Mouse (Mus musculus) skeletal muscle tissue, adult 2 months (tissue): ENCODE results near the gene Tfg.
A peak's percentile ranks its signal among the peaks of the same experiment; 100 is the strongest.

Experiments
- DNase-seq: peaks from one replicate; pipeline ENCODE4 v3.0.0-alpha.2; 2012; ENCODE audit warnings: low read depth, low spot score

Gene Tfg

DNA sequence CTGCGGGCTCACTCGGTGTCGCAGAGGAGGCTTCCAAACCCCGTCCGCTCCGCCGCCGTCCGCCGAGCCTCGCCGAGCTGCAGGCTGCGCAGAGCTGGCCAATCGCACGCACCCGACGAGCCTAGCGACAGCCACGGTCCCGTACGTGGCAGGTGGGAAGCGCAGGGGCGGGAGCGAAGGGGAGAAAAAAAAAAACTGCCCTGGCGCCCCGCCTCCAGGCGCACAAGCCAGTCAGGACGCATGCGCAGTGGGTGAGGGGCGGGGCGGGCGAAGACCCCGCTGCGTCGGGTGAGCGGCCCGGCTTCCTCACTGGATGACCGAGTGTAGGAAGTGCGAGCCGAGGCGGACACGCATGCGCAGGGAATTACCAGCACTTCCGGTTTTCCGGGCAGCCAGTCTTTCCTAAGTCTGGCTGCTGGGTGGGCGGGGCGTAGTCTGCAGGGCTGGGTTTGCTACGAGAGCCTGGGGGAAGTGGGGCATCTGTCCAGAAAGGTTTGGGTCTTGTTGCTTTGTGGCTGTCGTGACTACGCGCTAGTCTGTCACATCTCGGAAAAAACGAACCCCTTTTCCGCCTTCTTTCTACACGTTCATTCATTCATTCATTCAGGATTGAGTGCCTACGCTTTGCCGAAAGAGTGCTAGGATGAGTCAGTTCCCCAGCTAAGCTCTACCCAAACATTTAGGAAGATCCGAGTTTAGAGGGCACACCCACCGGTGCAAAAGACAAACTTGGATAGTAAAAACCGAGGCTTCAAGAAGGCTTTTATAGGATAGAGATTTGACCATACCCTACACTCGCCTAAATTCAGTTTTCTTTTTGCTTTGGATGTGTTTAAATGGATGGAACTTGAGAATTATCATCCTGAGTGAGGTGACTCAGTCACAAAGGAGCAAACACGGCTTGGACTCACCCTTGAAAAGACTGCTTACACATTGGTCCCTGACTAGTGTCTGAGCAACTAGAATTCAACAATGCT, at the start of gene Tfg:
Gene Tfg, minus strand, starts transcription at position 227 of the 977 bp plus-strand sequence.
- peak; percentile 99 for DNase-seq

DNA sequence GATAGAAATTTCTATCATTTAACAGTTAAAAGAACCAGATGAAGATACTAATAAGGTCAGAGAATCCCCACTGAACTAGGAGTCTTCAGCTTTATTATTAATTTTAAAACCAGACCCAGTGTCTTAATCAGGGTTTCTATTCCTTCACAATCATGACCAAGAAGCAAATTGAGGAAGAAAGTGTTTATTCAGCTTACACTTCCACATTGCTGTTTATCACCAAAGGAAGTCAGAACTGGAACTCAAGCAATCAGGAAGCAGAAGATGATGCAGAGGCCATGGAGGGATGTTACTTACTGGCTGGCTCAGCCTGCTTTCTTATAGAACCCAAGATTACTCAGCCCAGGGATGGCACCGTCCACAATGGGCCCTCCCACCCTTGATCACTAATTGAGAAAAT, 11.8 kb upstream of the Tfg start:
- DNase-seq: no peak

DNA sequence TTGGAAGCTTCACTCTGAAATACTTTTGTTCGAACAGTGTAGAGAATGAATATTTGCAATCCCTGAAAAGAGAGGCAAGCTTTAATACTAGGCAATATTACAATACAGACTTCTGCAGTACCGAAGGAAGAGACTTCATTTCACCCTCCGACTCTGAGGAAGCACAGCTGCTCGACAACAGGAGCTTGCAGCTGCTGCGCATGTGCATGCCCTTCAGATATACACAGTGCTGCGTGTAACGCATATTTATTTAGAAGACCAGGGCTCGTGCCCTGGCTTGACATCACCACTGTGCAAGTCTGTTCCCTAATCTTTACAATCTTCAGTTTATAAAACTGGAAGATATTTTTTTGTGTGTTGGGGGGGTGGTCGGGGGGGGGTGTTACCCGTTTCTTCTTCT, 7.7 kb upstream of the Tfg start:
- no peak for DNase-seq

GRCm38 (mm10) chr16:56722357-56722756, 5.1 kb upstream of the Tfg start:
- no peak for DNase-seq

- no peak for DNase-seq
Observed at GRCm38 (mm10) chr16:56719031-56719430, 1.8 kb upstream of the Tfg start.

DNA sequence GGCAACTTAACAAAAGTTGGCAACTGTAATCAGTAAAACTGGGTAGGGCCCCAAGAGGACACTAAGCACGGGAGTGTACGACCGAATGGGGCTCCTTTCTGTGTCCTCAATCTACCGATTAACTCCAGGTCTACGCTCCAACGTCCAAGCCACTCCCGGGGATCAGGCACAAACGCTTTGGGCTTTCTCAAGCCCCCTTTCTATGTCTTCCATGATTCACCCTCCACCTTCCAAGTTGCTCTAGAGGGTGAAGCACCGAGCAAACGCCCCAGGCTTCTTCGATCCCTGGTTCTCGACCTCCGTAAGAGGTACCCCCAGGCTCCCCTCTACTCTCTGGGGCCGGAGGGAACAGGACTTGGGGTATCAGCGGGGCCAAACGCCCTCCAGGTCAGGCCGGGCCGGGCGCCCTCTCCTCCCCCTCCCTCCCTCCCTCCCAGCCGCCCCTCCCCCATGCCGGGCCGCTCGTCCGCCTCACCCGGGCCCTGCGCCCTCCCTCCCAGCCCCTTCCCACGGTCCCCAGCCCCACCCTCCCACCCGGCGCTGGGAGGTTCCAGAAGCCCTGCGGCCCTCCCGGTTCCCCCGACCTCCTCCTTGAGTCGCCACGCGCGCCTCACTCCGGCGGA, 582 bp downstream of the Tfg start:
- DNase-seq: peak; percentile 16

GRCm38 (mm10) chr16:56715608-56716007, 1.6 kb downstream of the Tfg start:
- DNase-seq: no peak

DNA sequence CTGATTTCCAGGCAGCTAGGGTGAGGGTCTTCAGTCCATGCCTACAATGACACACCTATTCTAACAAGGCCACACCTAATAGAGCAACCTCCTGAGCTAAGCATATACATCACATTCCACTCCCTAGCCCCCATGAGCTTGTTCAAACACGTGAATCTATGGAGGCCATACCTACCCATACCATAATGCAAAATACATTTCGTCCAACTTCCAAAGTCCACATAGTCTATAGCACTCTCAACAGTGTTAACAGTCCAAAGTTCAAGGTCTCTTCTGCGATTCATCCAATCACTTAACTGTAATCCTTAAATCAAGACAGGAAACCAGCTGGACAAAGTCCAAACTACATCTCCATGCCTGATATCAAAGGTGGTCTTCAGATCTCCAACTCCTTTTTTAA, 7.2 kb downstream of the Tfg start:
- no peak for DNase-seq

DNA sequence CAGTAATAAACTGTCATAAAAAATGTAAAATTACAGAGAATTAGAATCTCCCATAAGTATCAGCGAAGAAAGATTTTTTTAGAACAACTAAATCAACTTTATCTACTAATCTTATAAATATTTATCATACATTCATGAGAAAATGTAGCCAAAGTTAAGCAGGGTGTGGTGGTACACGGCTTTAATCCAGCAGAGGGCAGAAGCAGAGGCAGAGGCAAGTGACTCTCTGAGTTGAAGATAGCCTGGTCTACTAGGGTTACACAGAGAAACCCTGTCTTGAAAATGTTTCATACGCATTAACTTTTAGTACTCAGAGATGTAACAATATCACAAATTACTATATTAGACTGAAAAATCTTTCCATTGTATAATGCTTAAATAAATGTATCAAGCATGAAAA, 11.5 kb downstream of the Tfg start:
- DNase-seq: no peak

GRCm38 (mm10) chr16:56700898-56701297, 16.4 kb downstream of the Tfg start:
- no peak for DNase-seq

- DNase-seq: no peak
Observed at GRCm38 (mm10) chr16:56696448-56696847, 20.8 kb downstream of the Tfg start.

DNA sequence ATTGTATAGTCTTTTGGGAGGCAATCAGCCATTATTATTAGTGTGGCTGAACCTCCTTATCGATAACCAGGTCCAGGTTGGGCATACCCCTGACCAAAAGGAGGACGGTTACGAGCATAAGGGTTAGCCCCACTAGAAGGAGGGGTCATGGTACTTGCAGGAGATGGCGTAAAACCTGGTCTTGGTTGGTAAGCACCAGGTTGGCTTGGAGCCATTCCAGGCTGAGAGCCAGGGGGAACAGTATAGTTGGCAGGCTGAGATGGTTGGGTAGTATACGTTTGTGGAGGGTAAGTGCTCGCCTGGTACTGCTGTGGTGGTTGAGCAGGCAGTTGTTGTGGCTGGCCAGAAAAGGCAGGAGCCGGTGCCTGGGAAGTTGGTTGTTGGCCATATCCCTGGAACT, 26.5 kb downstream of the Tfg start:
- peak; percentile 10 for DNase-seq

GRCm38 (mm10) chr16:56686747-56687146, 30.5 kb downstream of the Tfg start:
- no peak for DNase-seq

DNA sequence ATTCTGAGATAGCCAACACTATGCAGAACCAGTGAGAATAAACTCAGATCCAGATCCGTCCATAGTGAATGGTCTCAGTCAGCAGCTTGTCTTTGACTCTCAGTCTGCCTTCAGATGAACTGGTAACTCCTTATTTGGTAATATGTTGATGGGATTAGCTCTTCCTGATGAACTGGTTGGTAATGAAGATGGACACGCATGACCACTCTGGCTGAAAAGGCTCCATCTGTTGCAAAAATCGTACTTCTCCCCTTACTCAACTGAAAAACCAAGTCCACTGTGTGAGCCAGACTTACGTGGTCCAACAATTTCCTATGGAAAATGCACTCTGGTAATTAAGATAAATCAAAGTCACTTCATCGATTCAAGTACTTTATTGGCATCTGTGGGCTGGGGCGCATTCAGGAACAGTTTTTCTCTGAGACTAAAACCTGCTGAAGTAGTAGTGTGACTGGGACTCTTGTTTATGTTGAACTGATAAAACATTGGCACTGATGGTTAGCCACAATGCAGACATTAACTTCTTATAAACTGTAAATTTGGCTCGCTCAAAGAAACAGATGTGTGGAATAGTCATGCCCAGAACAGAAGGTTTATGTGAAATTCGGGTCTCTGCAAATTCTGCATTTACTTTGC, 36.1 kb downstream of the Tfg start:
- no peak for DNase-seq

GRCm38 (mm10) chr16:56677146-56677545, 40.1 kb downstream of the Tfg start:
- peak; percentile 5 for DNase-seq

GRCm38 (mm10) chr16:56673420-56673819, 43.8 kb downstream of the Tfg start:
- no peak for DNase-seq

DNA sequence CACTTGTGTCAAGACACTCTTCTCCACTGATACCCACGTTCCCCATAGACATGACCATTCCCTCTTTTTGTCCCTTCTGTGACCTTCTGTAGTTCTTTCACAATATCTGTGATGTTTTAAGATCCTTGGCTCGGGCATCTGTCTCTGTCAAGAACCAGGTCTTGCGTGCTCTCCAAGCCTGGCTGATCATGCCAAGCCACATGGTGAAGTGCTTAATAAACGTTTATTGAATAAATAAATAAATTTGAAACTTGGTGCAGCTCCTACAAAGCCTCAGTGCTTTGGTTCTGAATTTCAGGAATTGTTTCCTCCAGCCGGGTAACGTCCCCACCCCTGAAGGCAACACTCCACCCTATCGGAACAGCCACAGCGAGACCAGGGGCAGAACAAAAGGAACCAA, 46.3 kb downstream of the Tfg start:
- peak; percentile 73 for DNase-seq

- DNase-seq: no peak
Observed at GRCm38 (mm10) chr16:56669520-56669919, 47.7 kb downstream of the Tfg start.

DNA sequence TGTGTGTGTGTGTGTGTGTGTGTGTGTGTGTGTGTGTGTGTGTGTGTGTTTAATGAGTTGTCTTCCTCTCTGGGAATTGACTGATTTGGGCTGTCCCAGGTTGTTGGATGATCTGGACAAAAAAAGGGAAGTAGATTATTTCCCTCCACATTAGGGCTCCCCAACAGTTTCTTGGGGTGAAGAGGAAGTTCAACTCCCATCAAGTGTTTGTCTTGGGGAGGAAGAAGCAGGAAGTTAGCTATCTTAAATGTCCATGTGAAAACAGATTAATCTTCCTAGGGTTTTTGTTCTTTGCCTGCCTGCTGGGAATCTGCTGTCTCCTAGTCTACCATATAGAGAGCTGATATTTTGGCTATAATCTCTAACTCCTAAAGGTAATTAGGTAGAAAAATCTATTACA, 58.4 kb downstream of the Tfg start:
- no peak for DNase-seq

DNA sequence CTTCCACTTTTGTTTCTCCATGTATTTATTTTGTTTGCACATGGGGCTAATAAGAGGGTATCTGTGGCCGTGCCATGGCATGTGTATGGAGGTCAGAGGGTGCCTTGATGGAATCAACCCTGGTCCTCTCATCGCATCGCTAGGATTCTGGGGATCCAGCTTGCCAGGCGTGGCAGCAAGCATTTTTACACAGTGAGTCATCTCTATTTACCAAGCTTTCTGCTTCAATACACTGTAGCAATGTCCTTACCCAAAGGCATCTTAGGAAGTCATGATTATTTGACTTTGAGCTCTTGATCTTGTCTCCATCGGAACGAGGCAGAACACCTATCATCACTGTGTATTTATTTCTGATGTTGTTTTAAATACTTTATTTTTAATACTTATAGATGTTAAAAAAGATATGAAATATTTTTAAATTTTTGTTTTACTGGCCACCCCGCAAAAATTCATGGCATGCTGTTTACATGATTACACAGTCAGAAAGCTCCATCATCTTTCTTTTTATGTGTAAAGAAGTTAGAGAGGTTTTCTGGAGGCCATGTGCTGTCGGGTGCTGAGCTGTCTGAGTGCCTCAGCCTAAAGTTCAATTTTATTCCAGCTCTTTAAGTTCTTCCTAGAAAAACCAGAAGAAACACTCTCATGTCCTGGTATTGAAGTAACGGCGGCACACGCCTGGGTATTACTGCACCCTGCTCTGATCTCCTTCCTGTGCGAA, 61.9 kb downstream of the Tfg start:
- no peak for DNase-seq

DNA sequence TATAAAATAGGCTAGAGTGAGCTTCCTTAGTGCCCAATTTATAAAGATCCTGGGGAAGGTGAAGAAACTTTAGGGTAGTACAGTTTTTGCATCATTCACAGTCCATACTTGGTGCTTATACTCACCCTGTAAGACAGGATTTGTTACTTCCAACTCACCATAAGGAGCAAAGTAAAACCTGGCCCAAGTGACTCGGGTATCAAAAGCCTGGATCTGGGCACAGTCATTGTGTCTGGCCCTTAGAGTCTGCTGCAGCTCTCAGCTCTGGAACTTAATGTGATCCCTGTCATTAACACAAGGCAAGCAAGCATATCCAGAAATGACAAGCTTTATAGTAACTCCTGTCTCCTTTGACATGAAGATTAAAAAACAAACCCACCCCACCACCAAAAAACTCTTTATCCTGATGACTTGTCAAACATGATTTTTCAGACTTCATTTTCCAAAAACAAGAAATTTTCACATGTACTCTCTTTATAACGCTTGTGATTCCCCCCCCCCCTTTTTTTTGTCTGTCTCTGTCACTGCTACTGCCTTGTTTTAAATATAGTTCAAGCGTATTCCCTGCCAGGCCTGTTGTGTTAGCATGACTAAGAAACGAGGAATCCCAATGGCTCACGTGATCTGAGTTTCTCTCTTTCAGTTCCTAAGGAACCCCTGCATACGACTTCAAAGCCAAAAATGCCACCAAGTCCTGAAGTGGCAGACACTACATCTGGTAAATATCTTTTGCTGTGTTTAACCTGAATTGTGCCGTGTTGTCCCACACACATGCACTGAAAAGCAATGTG, 70.7 kb downstream of the Tfg start:
- no peak for DNase-seq
